Mouse (Mus musculus) adipose tissue, adult 10 weeks (tissue): ENCODE measurements around the gene Pllp. TPM values are rescaled to one million over a fixed set of nuclear protein-coding genes. Genes with fewer than 3 reads are reported as not detected.

Source experiments
- polyA plus RNA-seq: library from polyadenylated mRNA; stranded (reverse); fragments of 350-450 nt; fragmentation: Illumina TruSeq; extraction: RNeasy Lipid Tissue Mini Kit (QIAGEN cat#74804); gene quantifications from one replicate; pipeline ENCODE4 v1.2.3, GENCODE M21; 2014; ENCODE audit warnings: low read depth, low replicate concordance

Gene Pllp
- polyA plus RNA-seq, result 8.6 TPM

DNA sequence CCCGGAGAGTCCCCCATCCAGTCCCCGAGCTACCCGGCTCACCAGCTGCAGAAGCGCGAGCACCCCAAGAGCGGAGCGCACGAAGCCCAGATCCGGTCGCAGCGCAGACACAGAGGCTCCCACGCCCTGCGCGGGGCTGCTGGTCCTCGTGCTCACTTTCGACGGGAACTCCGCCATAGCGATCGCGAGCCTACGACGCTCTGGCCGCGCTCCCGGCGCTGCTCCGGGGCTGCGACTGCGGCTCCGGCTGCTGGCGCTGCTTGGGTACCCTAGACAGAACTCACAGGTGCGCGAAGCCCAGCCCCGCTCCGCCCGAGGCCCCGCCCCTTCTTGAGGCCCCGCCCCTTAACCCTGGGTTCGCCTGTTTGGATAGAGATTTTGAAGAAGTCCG, at the start of gene Pllp:
TSS of gene Pllp (minus strand) at position 285 of the 391 bp plus-strand sequence.

DNA sequence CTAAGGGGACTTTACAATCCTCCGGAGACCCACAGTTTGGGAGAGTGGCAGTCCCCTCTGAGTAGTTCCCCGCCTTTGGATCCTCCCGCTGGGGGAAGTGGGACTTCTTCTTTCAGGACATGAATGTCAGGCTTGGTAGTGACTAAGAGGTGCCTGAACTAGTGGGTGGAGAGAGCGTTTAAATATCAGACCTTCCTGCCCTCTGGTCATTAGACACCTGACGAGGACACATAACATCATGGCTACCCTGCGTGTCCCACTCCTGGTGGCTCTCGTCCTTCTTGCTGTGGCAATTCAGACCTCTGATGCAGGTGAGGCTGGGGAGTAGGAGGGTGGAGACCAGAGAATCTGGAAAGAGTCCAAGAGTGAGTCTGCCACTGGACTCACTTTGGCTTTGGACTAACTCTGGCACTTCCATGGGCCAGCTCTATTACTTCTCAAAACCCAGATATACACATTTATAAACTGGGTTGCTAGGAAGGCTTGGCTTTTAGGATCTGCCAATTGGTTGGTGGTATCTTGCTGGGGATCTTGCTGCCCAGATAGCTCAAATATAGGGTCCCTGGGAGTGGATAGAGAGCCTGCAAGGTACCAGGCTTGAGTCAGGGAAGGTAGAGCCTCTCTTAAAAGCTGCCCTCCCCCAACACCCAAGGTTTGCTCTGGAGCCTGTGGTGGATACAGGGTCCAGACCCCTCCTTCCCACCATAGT, 49.6 kb upstream of the Pllp start, which contains the start of gene Ccl22:
TSS of gene Ccl22 (plus strand) at position 115 of the 709 bp plus-strand sequence.

DNA sequence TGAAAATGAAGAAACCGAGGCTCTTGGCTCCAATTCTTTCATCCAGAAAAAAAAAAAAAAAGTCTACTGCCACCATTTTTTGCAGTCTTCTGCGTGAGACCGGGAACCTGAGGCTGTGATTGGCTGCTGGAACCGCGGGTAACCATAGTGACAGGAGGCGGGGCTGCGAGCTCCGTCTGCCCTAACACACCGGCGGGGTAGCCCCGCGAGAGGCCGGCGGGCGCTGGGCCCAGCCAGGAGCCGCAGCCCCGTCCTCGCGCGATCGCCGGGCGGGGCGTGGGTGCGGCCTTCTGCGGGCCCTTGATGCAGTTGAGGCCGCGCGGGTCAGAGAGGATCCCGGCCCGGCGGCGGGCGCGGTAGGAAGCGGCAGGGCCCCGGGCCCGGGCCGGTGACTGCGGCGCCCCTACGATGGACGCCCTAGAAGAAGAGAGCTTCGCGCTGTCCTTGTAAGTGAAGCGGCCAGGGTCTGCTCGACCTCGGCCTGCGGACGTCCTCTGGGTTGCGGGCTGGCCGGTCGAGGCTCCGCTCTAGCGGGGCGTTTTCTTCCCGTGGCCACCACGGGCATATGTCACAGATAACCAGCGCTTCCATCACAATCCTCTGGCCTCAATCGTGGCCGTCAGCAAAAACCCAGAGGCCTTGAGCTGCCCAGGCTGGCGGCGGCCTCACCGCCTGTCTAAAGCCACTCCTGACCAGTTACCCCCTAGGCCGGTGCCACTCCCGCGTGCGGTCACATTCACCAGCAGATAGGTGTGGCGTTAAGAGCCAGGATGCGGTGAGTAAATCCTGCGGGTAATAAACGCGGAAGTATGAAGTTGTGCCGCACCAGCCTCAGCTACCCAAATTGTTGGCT, 29.4 kb downstream of the Pllp start, which contains the start of gene Arl2bp:
TSS of gene Arl2bp (plus strand) at position 145 of the 853 bp plus-strand sequence.

Other genes with a start within 250 kb of the Pllp start
- 29.3 TPM for gene Cpne2, start 163.3 kb downstream of the Pllp start, polyA plus RNA-seq
- 13.9 TPM for gene Rspry1, start 94.3 kb downstream of the Pllp start, polyA plus RNA-seq
- 31.5 TPM for gene Fam192a, start 94.3 kb downstream of the Pllp start, polyA plus RNA-seq
- gene Arl2bp, start 29.7 kb downstream of the Pllp start, polyA plus RNA-seq, result 50.6 TPM
- 1.3 TPM for gene Ccl22, start 49.3 kb upstream of the Pllp start, polyA plus RNA-seq
- 27.2 TPM for gene Cx3cl1, start 75.7 kb upstream of the Pllp start, polyA plus RNA-seq
- 5.1 TPM for gene Ccl17, start 114.2 kb upstream of the Pllp start, polyA plus RNA-seq
- gene Coq9, start 142.0 kb upstream of the Pllp start, polyA plus RNA-seq, result 75.3 TPM
- 24.9 TPM for gene Ciapin1, start 142.1 kb upstream of the Pllp start, polyA plus RNA-seq
- gene Polr2c, start 161.2 kb upstream of the Pllp start, polyA plus RNA-seq, result 44.7 TPM
- gene Dok4, start 180.1 kb upstream of the Pllp start, polyA plus RNA-seq, result 10.0 TPM
- 7.3 TPM for gene Ccdc102a, start 221.8 kb upstream of the Pllp start, polyA plus RNA-seq
- 0.36 TPM for gene Adgrg5, start 227.4 kb upstream of the Pllp start, polyA plus RNA-seq